Mouse (Mus musculus) hindbrain, embryonic 14.5 days (tissue): Measurements from ENCODE around the gene Megf8. TPM values are rescaled to one million over a fixed set of nuclear protein-coding genes. Genes with fewer than 3 reads are reported as not detected.

Experiments used
- ATAC-seq: fragments of 200-750 bp; cut with Nextera tagmentation; 2 replicates; pipeline ENCODE4 v1.8.0; 2017; ENCODE audit warnings: moderate number of reproducible peaks, mild to moderate bottlenecking, moderate TSS enrichment, moderate library complexity; ENCODE audit not compliant: low FRiP score
- DNase-seq: peaks from one replicate; pipeline ENCODE4 v3.0.0-alpha.2; 2015; ENCODE audit warnings: low spot score
- H3K27ac ChIP-seq: fragments of 300-500 bp; sonication (generic); 2 replicates; pipeline ENCODE4 v1.5.1; 2014; ENCODE audit warnings: mild to moderate bottlenecking, moderate library complexity
- H3K27me3 ChIP-seq: fragments of 300-500 bp; sonication (generic); 2 replicates; pipeline ENCODE4 v1.6.1; 2014; ENCODE audit warnings: mild to moderate bottlenecking, low read length, mixed read lengths; ENCODE audit not compliant: control insufficient read depth, insufficient read depth
- H3K36me3 ChIP-seq: fragments of 300-500 bp; sonication (generic); replicated peaks from 2 replicates; pipeline ENCODE4 v1.6.1; 2014; ENCODE audit not compliant: control insufficient read depth, insufficient read depth
- H3K4me1 ChIP-seq: fragments of 300-500 bp; sonication (generic); replicated peaks from 2 replicates; pipeline ENCODE4 v1.6.1; 2014; ENCODE audit warnings: antibody characterized with exemption, low read length, mixed read lengths; ENCODE audit not compliant: control insufficient read depth, insufficient read depth
- H3K4me2 ChIP-seq: fragments of 300-500 bp; sonication (generic); replicated peaks from 2 replicates; pipeline ENCODE4 v1.6.1; 2014; ENCODE audit warnings: mild to moderate bottlenecking, moderate library complexity
- H3K4me3 ChIP-seq: fragments of 300-500 bp; sonication (generic); replicated peaks from 2 replicates; pipeline ENCODE4 v1.5.1; 2014; ENCODE audit warnings: mild to moderate bottlenecking, low read length
- H3K9ac ChIP-seq: fragments of 300-500 bp; sonication (generic); 2 replicates; pipeline ENCODE4 v1.6.1; 2014
- H3K9me3 ChIP-seq: fragments of 300-500 bp; sonication (generic); 2 replicates; pipeline ENCODE4 v1.6.1; 2016; ENCODE audit warnings: low read length; ENCODE audit not compliant: control insufficient read depth
- WGBS: fragments of 180-500 bp; shearing (Covaris S2); extraction: QIAGEN DNeasy Blood & Tissue Kit; methylation state at CpG from one replicate; pipeline ENCODE4 v1.1.7; 2014; 5-methylcytosine and 5-hydroxymethylcytosine counted together
- polyA plus RNA-seq: library from polyadenylated mRNA; unstranded; fragments of >200 nt; fragmentation: Nextera tagmentation; extraction: Ambion mirVana; gene quantifications from 2 replicates; pipeline ENCODE4 v1.2.1, GENCODE M21; 2014

The Megf8 gene
- polyA plus RNA-seq, 1 experiment from 2014 or later, result 22.0 TPM

DNA sequence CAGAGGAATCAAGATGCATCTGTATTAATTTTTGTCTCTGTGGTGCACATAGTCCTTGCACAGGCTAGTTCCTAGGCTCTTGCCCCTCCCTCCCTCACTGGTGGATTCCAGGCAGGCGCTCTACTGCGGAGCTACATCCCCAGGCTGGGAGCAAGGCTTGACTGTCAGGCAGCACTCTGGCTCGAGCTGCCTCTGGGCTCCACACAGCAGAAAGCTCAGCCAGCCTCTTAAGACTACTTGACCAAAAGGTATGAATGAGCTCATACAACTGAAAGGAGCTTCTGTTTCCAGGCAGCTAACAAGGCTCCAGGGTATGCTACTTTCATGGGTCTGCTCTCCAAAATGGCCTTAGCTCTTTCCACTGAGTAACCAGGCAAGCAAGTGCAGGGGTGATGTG lies 64.3 kb downstream of the Megf8 start:
- Histone ChIP-seq H3K27ac (no peak overlapping the region), H3K36me3 (peaks cover 60% of the 10 kb centered on the region), H3K4me2 (no peak overlapping the region), H3K27me3 (peaks cover 5% of the 10 kb centered on the region; the same call in 1 of the 2 replicates), H3K4me1 (peaks cover 16% of the 10 kb centered on the region; the same call in 1 of the 2 replicates), H3K4me3 (no peak overlapping the region), H3K9ac (no peak overlapping the region), H3K9me3 (no peaks in the 10 kb centered on the region)
- WGBS, result 33% methylated on average over 3 of the region's 3 CpGs
- no peak for ATAC-seq
- DNase-seq, result no peak

DNA sequence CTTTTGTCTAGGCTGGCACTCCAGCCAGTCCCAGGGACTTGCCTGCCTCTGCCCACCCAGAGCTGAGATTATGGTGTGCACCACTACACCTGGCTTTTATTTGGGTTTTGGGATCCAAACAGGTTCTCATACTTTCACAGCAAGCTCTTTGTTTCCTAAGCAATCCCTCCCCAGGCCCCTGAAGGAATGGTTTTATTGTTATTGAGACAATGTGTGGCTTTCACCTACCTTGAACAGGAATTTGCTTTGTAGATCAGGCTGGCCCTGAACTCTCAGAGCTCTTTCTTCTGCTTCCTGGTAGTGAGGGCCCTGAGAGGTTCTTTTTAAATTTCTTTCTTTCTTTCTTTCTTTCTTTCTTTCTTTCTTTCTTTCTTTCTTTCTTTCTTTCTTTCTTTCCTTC lies 65.6 kb downstream of the Megf8 start:
- peaks cover 72% of the 10 kb centered on the region for H3K36me3 ChIP-seq
- ATAC-seq, result no peak
- no peak for DNase-seq
- H3K9ac ChIP-seq, result no peak overlapping the region
- no peak overlapping the region for H3K4me3 ChIP-seq
- H3K27ac ChIP-seq, result no peak overlapping the region
- H3K4me2 ChIP-seq, result no peak overlapping the region
- H3K9me3 ChIP-seq, result no peaks in the 10 kb centered on the region
- H3K27me3 ChIP-seq, result peaks cover 5% of the 10 kb centered on the region; the same call in 1 of the 2 replicates
- peaks cover 9% of the 10 kb centered on the region; the same call in 1 of the 2 replicates for H3K4me1 ChIP-seq

DNA sequence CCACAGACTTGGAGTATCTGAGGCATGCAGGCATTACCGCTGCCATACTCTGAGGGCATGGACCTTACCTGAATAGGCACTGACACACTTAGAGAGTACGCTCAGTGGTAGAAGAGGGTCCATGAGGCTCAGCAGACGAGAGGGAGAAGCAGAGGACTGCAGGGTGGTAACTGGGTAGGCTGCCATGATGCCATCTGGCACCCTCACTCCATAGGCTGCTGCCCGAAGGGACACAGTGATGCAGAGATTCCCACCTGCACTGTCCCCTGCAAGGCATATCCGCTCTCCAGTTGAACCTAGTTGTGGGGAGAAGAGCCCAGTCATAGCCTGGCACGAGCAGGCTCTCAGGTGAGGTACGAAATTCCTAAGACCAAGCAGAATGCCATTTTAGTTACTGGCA lies 66.4 kb downstream of the Megf8 start:
- H3K4me1 ChIP-seq, result peaks cover 8% of the 10 kb centered on the region; the same call in 1 of the 2 replicates
- 91% methylated on average over 7 of the region's 7 CpGs for WGBS

DNA sequence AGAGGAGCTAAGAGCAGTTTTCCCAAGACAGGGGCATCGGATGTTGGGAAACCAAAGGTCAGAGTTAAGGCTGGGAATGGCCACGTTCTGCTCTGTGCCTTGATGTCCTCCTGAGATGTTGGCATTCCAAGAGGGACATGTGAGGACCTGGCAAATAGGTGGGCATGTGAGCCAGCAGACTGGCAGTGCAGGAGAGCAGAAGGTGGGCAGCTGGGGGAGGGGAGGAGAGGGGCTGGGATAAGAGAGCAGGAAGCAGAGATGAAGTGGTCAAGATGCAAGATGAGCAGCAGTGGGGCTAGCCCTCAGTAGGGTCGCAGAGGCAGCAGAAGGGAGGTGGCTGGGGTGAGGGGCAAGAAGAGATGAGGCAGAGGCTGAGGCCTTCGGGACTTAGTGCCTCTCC lies 66.9 kb downstream of the Megf8 start:
- Histone ChIP-seq H3K9ac (no peak overlapping the region), H3K27ac (no peak overlapping the region), H3K27me3 (peaks cover 5% of the 10 kb centered on the region; the same call in 1 of the 2 replicates), H3K36me3 (peaks cover 80% of the 10 kb centered on the region), H3K4me1 (peaks cover 8% of the 10 kb centered on the region; the same call in 1 of the 2 replicates), H3K9me3 (no peaks in the 10 kb centered on the region), H3K4me2 (no peak overlapping the region), H3K4me3 (no peak overlapping the region)
- no peak for DNase-seq
- no peak for ATAC-seq
- WGBS, result 91% methylated on average over 4 of the region's 4 CpGs

More for the DNA sequence above, 66.4 kb downstream of the Megf8 start:
- Histone ChIP-seq H3K9me3 (no peaks in the 10 kb centered on the region), H3K36me3 (peaks cover 79% of the 10 kb centered on the region), H3K27me3 (peaks cover 5% of the 10 kb centered on the region; the same call in 1 of the 2 replicates), H3K4me3 (no peak overlapping the region), H3K27ac (no peak overlapping the region), H3K9ac (no peak overlapping the region), H3K4me2 (no peak overlapping the region)
- no peak for DNase-seq
- no peak for ATAC-seq

DNA sequence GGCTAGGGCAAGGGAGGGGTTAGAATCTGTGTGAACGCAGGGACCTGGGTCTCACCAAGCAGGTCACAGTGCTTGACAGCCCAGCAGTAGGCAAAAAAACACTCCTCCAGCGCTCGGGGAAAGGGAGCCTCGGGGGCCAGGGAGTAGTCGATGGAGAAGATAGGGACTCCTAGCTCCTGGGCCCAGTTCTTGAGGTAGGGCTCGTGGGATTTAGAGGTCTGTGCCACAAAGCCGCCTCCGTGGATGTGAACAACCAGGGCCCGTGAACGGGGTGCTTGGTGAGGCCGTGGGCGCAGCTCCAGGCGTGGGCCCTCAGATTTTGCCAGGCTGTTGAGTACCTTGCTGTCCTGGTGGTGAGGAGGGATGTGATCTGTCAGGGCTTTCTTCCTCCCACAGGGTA lies 67.4 kb downstream of the Megf8 start:
- Histone ChIP-seq H3K9me3 (no peaks in the 10 kb centered on the region), H3K4me1 (peaks cover 6% of the 10 kb centered on the region; the same call in 1 of the 2 replicates), H3K4me2 (no peak overlapping the region), H3K4me3 (no peak overlapping the region), H3K9ac (no peak overlapping the region), H3K27me3 (peaks cover 5% of the 10 kb centered on the region; the same call in 1 of the 2 replicates), H3K36me3 (peaks cover 80% of the 10 kb centered on the region), H3K27ac (no peak overlapping the region)
- DNase-seq (no peak), ATAC-seq (no peak)
- 92% methylated on average over 13 of the region's 13 CpGs for WGBS

DNA sequence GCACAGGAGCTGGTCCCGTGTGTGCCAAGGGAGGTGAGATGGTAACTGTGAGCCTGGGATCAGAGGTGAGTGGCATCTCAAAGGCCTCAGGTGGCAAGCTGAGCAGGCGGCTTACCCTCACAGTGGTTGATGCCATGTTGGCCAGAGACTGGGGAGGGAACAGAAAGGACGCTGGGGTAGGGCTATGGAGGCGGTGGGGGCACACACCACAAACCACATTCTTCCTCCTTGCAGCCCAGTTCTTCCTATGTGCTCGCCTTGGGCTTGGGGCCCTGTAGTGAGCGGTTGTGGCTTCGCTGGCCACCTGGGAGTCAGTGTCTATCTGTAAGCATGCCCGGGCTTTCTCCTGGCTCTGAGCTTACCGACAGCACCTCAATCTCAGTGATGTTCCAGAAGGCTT lies 67.9 kb downstream of the Megf8 start:
- WGBS, result 93% methylated on average over 9 of the region's 9 CpGs
- DNase-seq, result no peak
- Histone ChIP-seq H3K4me2 (no peak overlapping the region), H3K27me3 (peaks cover 5% of the 10 kb centered on the region; the same call in 1 of the 2 replicates), H3K4me1 (peaks cover 5% of the 10 kb centered on the region; the same call in 1 of the 2 replicates), H3K36me3 (peaks cover 80% of the 10 kb centered on the region), H3K4me3 (no peak overlapping the region), H3K9ac (no peak overlapping the region), H3K9me3 (no peaks in the 10 kb centered on the region), H3K27ac (no peak overlapping the region)
- no peak for ATAC-seq

DNA sequence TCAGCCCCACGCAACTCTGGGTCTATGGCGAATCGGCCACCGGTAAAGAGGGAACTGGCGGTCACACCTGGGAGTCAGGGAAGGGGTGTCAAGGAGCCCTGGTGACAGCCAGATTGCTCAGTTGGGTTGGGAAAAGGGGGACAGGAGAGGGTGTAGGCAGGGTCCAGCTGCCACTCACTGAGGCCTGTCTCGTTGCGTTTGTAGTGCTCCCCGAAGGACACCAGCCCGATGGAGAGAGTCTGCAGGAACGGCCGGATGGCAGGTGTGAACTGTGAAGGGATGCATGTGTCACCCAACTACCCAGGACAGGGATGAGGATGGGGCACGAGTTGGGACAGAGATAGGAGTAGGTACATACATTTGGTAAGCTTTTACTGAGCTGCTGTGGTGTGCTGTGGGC lies 68.3 kb downstream of the Megf8 start:
- Histone ChIP-seq H3K27me3 (peaks cover 5% of the 10 kb centered on the region; the same call in 1 of the 2 replicates), H3K9ac (no peak overlapping the region), H3K4me1 (peaks cover 5% of the 10 kb centered on the region; the same call in 1 of the 2 replicates), H3K4me3 (no peak overlapping the region), H3K27ac (no peak overlapping the region), H3K4me2 (no peak overlapping the region), H3K9me3 (no peaks in the 10 kb centered on the region), H3K36me3 (peaks cover 79% of the 10 kb centered on the region)
- WGBS, result 95% methylated on average over 12 of the region's 12 CpGs
- ATAC-seq (no peak), DNase-seq (no peak)

DNA sequence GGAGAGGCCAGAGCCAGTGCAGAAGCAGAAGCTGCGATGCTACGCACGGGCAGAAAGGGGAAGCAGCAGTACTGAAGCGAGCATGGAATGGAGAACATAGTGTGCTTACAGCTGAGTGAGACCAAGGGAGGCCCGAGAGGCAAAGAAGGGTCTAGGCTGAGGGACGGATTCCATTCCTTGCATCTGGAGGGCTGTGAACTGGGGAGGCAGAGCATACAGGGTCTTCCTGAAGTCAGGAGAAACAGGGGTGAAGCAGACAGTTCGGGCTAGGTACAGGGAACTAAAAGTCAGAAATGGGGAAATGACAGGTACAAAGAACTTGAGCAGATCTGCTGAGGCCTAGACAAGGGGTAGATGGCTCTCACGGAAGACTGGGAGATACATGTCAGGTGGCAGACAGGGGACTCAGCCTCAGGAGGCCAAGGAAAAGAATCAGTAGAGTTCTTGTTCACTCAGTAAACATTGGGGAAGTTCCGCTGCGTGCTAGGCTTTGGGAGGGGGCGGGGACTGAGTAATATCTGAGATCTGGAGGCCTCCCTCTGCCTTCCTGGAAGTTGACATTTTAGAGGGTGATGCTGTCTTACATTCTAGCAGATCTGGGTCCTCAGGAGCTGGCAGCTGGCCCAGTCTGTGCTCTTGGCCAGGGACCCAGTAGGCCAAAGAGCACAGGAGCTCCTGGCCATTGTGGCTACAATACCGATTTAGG lies 69.0 kb downstream of the Megf8 start:
- Histone ChIP-seq H3K4me2 (no peak overlapping the region), H3K4me1 (peaks cover 5% of the 10 kb centered on the region; the same call in 1 of the 2 replicates), H3K36me3 (peaks cover 72% of the 10 kb centered on the region), H3K27ac (peak overlapping the region; percentile 69), H3K27me3 (no peaks in the 10 kb centered on the region), H3K9me3 (no peaks in the 10 kb centered on the region), H3K9ac (no peak overlapping the region), H3K4me3 (no peak overlapping the region)
- ATAC-seq (no peak), DNase-seq (peak; percentile 57)
- 79% methylated on average over 12 of the region's 12 CpGs for WGBS

DNA sequence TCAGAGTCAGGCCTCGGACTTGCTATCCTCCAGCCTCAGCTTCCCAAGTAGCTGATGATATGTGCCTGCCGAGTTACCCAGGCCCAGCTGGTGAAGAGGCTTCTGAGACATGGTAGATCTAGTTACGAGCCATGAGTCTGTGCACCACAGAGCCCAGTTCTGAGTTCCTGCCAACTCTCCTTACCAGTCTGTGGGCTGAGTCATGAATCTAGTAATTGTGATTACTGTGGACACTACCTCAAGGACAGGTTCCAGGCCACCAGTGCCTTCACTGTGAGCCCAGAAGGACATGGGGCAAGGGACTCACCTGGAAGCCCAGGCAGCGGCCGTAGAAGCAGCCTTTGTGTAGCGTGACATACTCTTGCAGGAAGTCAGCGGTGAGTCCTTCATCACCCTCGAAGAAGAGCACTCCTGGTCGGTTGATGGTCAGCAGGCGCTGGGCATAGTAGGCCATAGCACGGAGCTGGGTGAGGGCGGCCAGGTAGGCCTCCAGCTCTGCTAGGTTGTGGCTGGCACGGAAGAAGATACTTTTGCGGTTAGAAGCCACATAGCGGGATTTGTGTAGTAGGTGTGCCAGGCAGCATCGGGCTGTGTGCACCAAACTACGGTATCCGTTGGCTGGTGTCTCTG lies 71.0 kb downstream of the Megf8 start:
- no peak overlapping the region for H3K9ac ChIP-seq
- H3K27me3 ChIP-seq, result no peaks in the 10 kb centered on the region
- H3K9me3 ChIP-seq, result no peaks in the 10 kb centered on the region
- DNase-seq (no peak), ATAC-seq (no peak)
- H3K4me3 ChIP-seq, result no peak overlapping the region
- no peak overlapping the region for H3K27ac ChIP-seq
- peaks cover 13% of the 10 kb centered on the region for H3K4me1 ChIP-seq
- H3K36me3 ChIP-seq, result peaks cover 54% of the 10 kb centered on the region
- 95% methylated on average over 18 of the region's 18 CpGs for WGBS
- no peak overlapping the region for H3K4me2 ChIP-seq
